Mouse (Mus musculus) thymus, postnatal 0 days (tissue): Measurements from ENCODE around the gene Arid3a. TPM values are rescaled to one million over a fixed set of nuclear protein-coding genes. Genes with fewer than 3 reads are reported as not detected.

ENCODE experiments used
- DNase-seq: peaks from one replicate; pipeline ENCODE4 v3.0.0-alpha.2; 2015; ENCODE audit warnings: low spot score
- polyA plus RNA-seq: library from polyadenylated mRNA; unstranded; fragments of >200 nt; fragmentation: Nextera tagmentation; extraction: Ambion mirVana; gene quantifications from 2 replicates; pipeline ENCODE4 v1.2.1, GENCODE M21; 2015

Arid3a gene
- polyA plus RNA-seq, 1 experiment from 2014 or later, result 3.7 TPM

- DNase-seq, result peak; percentile 97
Measured at GRCm38 (mm10) chr10:79908167-79909091, 18.4 kb upstream of the Arid3a start, which contains the start of gene Med16. Gene Med16 (minus strand): TSS chr10:79908923.

- no peak for DNase-seq
Measured at GRCm38 (mm10) chr10:79909092-79909922, 17.5 kb upstream of the Arid3a start.

- no peak for DNase-seq
Measured at GRCm38 (mm10) chr10:79910556-79910955, 16.3 kb upstream of the Arid3a start, which contains the start of gene Gm26602. Gene Gm26602 (plus strand): TSS chr10:79910856.

- no peak for DNase-seq
Measured at GRCm38 (mm10) chr10:79912412-79912811, 14.4 kb upstream of the Arid3a start.

- DNase-seq, result no peak
Measured at GRCm38 (mm10) chr10:79914131-79914947, 12.5 kb upstream of the Arid3a start.

GRCm38 (mm10) chr10:79914948-79915596 lies 11.8 kb upstream of the Arid3a start:
- no peak for DNase-seq

GRCm38 (mm10) chr10:79916081-79916480 lies 10.8 kb upstream of the Arid3a start:
- no peak for DNase-seq

- DNase-seq, result peak; percentile 80
Measured at GRCm38 (mm10) chr10:79916808-79917531, 9.9 kb upstream of the Arid3a start, which contains the start of gene Kiss1r. Gene Kiss1r (plus strand): TSS chr10:79916971.

GRCm38 (mm10) chr10:79917532-79918100 lies 9.2 kb upstream of the Arid3a start:
- DNase-seq, result no peak

- DNase-seq, result no peak
Measured at GRCm38 (mm10) chr10:79918231-79919078, 8.4 kb upstream of the Arid3a start.

GRCm38 (mm10) chr10:79919251-79919849 lies 7.5 kb upstream of the Arid3a start:
- DNase-seq, result no peak

GRCm38 (mm10) chr10:79920056-79920890 lies 6.6 kb upstream of the Arid3a start:
- DNase-seq, result no peak

- DNase-seq, result peak; percentile 45
Measured at GRCm38 (mm10) chr10:79920958-79921535, 5.8 kb upstream of the Arid3a start, which contains the start of gene R3hdm4. Gene R3hdm4 (minus strand): TSS chr10:79921208.

GRCm38 (mm10) chr10:79921572-79921971 lies 5.3 kb upstream of the Arid3a start:
- DNase-seq, result no peak

GRCm38 (mm10) chr10:79924998-79925784 lies 1.7 kb upstream of the Arid3a start:
- DNase-seq, result peak; percentile 91
